Mouse (Mus musculus) kidney, adult 18-20 months (tissue): ENCODE measurements around the gene Krtap9-5.

Source experiments
- DNase-seq: peaks from one replicate; pipeline ENCODE4 v3.0.0; 2021

Krtap9-5 gene

DNA sequence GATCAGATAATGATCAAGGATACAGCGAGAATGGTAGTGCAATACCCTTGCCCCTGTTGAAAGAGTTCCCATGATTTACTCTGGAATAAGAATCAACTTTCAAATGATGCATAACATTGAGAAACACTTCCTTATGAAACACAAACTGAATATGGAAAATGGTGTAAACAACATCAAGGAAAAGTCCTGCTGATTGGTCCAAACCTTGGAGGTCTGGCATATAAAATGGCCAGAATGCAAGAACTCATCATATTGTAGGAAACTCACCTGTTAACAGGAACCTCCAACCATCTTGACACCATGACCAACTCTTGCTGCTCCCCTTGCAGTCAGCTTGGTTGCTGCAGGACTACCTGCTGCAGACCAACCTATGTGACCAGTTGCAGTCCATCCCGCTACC, at the start of gene Krtap9-5:
TSS of gene Krtap9-5 (plus strand) at position 301 of the 400 bp plus-strand sequence.
- no peak for DNase-seq

DNA sequence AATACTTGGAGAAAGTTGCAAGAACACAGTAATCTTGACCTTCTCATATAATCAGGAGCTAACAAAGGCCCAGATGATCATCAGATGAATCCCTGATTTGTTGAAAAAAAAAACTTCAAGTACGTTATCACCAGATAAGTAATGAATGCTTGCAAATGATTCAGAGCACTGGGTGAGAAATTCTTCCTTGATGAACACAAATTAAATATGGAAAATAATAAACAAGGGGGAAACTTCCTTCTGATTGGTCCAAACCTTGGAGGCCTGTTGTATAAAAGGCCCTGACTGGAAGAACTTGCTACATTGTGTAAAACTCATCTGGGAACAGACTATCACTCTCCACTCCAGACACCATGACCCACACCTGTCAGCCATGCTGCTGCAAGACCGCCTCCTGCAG, 40.7 kb upstream of the Krtap9-5 start, which contains the start of gene Krtap31-1:
TSS of gene Krtap31-1 (plus strand) at position 301 of the 400 bp plus-strand sequence.
- DNase-seq: no peak

DNA sequence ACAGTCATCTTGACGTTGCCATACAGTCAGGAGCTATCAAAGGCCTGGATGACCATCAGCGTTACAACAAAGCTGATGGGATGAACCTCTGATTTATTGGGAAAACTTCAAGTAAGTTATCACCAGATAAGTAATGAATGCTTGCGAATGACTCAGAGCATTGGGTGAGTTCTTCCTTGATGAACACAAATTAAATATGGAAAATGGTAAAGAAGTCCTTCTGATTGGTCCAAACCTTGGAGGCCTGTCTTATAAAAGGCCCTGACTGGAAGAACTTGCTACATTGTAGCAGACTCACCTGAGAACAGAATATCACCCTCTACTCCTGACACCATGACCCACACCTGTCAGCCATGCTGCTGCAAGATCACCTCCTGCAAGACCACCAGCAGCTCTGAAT, 33.8 kb upstream of the Krtap9-5 start, which contains the start of gene Gm11565:
TSS of gene Gm11565 (plus strand) at position 301 of the 400 bp plus-strand sequence.
- DNase-seq: no peak

DNA sequence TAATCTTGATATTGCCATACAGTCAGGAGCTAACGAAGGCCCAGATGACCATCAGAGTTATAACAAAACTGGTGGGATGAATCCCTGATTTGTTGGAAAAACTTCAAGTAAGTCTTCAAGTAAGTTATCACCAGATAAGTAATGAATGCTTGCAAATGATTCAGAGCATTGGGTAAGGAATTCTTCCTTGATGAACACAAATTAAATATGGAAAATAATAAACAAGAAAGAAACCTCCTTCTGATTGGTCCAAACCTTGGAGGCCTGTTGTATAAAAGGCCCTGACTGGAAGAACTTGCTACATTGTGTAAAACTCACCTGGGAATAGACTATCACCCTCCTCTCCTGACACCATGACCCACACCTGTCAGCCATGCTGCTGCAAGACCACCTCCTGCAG, 12.3 kb upstream of the Krtap9-5 start, which contains the start of gene Krtap31-2:
TSS of gene Krtap31-2 (plus strand) at position 301 of the 400 bp plus-strand sequence.
- no peak for DNase-seq

DNA sequence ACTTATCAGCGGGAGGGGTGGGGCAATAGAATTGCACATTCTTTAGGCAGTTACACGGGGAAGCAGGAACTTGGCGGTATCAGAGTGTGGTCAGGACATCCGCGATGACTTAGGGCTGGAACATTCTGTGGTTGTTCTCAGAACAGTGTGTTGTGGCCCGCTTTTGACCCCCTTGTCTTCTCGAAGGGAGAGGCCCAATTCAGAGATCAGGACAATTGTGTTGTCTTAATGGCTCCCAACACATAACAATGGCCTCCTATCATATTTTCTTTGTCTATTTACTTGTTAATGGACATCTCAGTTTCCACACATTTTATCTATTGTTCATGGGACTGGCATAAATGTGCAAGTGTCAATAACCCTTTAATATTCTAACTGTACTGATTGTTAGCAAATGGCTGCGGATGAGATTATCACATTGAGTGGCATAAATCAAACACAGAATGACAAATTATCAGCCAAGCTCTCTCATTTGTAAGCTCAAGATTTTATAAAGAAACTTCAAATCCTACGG, 10.5 kb upstream of the Krtap9-5 start:
- no peak for DNase-seq

DNA sequence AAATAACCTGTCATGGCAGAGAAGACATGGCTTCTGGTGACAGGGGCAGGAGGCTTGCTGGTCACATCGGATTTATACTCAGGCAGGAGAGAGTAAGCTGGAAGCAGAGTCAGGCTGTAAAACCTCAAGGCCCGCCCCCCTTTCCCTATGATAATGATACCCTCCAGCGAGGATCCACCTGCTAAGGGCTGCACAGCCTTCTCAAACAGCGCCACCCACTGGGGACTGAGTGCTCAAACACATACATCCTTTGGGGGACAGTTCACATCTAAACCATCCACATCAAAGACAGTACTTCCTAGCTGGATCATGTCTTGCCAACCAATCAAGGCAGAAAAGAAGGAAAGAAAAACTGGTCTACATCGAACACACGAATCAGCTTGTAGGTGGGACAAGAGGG, 15.9 kb downstream of the Krtap9-5 start:
- DNase-seq: no peak

DNA sequence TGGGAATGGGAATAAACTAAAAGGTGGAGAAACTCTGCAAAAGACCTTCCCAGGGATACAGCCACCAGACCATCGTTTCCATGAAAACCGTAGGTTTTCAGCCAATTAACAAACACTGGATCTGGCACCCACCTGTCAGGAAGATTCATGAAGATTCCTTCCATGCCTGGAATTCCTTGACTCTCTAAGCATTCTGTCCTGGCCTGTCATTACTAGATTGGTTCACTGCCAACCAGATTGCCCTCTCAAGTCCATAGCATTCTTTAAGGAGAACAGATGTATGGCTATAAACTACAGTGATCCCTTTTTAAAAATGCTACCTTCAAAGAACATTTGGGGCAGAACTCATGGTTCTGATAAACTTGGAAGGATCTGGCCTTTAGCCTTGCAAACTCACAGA, 17.7 kb downstream of the Krtap9-5 start:
- DNase-seq: no peak

DNA sequence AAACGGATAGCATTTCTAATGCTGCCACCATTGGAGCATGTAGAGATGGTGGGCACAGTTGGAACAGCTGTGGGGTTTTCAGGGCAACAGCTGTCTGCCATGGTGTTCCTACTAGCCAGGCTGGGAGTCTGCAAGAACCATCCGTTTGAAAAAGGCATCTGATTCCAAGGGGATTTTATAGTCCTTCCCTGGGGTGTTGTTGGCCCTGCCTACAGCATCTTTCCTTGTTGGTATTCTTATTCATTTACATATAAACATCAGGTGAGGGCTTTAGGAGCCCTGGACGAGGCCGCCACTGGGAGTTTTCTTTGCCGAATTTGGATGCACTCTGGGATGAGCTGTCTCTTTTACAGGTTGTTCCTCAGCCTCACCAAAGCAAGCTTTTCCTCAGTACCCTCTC, 30.7 kb downstream of the Krtap9-5 start, which contains the start of gene Krtap29-1:
TSS of gene Krtap29-1 (minus strand) at position 101 of the 400 bp plus-strand sequence.
- no peak for DNase-seq

DNA sequence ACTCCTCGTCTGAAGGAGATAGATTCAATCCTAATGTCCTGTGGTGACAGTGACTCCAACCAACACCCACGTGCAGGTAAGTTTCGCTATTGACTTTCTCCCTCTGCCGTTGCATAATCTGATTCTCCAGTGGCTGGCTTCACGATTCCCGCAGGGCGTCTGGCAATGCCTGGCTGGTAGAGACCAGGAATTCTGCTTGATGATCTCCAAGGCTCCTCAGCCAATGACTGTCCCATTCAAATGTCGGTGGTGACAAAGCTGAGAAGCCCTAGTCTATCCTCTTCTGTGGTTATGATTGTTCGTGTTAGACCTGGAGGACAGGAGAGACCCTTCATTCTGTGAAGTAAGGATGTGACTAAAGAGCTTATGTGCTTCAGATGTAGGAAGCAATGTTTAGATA, 34.5 kb downstream of the Krtap9-5 start:
- no peak for DNase-seq

DNA sequence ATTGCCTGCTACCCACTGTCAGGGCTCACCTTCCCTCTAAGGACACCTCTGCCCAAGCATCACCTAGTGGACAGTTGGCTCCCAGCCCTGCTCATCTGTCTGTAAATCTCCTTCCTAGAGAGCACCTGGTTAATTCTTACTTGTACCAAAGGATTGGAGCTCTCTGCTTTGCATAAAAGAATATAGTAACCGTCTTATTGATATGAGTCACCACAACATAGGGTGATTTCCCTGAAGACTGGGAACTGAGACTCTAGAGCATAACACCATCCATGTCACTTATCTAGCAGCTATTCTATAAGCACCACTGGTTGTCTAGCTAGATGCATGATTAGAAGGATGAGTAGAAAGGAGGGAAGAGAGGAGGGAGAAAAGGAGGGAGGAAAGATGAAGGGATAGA, 35.2 kb downstream of the Krtap9-5 start:
- DNase-seq: no peak

DNA sequence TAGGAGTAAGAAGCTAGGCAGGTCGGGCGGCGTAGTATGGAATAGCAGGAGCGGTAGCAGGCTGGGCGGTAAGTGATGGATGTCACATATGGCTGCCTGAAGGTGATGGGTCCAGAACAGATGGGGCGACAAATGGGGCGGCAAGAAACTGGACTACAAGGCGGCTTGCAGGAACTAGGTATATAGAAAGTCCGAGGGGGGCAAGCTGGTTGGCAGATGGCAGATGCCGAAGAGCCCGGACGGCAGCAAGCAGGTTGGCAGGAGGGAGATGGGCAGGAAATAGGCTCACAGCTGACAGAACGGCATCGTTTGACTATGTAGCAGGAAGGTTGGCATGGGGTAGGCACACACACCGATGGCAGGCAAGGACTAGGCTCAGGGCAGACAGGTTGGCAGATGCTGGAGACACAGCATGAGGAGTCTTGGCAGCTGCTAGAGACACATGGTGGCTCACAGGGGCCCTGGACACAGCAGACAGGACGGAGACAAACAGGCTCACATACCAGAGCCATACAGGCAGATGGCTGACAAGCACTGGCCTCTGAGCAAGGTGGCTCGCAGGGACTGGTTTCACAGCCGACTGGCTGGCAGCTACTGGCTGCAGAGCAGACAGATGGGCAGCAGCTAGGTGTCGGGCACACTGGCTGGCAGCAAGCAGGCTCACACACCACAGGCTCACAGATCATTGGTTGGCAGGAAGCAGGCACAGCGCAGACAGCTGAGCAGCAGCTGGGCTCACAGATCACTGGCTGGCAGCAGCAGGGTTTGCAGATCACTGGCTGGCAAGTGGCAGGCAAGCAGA, 37.2 kb downstream of the Krtap9-5 start:
- DNase-seq: no peak

DNA sequence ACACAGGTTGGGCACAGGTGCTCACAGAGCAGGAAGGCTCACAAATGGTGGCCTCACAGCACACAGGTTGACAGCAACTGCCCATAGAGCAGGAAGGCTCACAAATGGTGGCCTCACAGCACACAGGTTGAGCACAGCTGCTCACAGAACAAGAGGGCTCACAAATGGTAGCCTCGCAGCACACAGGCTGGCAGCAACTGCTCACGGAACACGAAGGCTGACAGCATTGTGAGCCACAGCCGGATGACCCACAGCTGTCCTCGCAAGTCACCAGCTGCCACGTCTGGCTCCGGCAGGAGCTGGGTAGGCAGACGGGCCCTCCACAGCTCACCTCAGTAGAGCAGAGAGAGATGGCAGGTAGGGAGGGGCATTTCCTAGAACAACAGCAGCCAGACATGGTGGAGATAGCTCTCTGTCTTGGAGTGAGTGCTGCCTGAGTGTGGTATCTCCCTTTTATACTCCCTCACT, 37.9 kb downstream of the Krtap9-5 start, which contains the start of gene Krtap16-1:
TSS of gene Krtap16-1 (minus strand) at position 418 of the 468 bp plus-strand sequence.
- DNase-seq: no peak

DNA sequence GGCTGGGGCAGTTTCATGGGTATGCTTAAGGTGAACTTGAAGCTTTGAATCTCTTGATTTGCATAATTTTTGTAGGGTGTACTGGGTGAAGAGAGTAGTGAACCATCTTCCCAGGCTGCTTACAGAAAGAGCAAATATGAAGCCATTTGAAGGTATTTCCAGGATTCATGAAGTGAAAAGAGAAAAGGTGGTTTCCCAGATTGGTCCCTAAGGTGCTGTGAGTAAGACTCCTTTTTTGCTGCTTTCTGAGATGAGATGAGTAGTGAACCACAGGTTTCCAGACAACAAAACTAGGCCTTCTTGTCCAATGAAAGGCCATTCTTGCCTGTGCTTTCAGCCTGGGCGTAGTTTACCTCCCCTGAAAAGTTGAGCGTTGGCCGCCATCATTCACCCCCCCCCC, 40.3 kb downstream of the Krtap9-5 start:
- no peak for DNase-seq

DNA sequence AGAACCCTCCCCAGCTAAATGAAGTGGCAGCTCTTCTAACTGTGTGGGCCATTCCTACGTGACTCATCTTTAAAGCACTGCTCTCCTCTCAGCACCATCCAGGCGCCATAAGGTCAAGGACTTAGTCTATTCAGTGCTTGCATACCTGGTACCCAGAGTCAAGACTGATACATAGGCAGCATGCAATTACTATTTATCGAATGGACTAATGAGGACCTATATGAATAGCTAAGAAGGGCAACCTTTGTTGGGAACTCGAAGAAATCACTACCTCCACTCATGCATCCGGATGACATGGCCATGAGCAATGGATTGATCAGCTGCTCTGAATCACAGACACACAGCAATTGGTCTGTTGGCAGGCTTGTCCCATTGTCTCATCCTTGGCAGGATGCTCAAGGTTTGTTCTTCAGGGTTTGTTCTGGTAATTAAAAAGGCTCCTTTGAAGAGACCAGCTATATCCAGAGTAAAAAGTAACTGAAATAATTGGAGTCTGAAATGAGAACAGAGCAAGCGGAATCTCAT, 41.7 kb downstream of the Krtap9-5 start:
- DNase-seq: no peak

DNA sequence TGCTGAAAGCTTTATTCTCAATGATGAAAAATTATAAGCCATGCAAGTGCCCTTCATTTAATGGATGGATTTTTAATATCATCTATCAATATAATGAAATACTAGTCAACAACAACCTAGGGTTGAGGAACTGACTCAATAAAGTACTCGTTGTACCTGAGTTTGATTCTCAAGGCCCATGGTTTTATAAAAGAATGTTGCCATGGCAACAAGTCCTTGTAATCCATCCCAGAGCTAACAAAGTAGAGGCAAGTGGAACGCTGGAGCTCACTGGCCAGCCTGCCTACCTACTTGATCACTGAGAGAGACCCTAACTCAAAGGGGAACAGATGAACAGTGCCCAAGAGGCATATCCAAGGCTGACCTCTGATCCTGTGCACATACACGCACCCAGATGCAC, 42.3 kb downstream of the Krtap9-5 start:
- DNase-seq: no peak

DNA sequence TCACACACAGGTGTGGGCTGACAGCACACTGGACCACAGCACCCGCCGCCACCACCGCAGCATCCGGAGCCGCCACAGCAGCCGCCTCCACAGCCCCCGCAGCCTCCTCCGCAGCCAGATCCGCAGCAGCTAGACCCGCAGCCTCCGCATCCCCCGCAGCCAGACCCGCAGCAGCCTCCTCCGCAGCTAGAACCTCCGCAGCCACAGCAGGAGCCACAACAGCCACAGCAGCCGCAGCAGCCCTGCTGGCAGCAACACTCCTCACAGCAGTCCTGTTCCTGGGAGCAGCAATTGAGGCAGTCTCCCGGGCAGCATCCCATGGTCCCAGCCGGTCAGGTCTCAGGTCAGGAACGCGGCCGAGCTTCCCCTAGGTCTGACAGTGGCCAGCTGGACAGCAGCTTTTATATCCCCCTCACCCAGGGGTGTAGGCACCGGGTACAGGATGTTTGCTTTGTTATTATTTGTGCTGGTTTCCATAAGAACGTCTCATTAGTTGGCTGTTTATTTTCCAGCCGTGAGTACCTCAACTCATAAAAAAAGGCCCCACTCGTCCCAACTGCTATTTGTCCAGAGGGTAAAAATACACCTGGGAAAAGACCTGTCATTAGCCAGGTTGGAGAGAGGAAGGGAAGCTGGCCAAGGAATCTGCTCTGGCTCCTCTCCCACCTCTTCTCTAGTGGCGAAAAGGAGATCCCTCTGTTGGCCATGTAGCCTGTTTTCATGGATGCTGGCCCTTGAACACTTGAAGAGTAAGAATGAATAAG, 45.5 kb downstream of the Krtap9-5 start, which contains the start of gene Krtap17-1:
TSS of gene Krtap17-1 (minus strand) at position 375 of the 764 bp plus-strand sequence.
- DNase-seq: no peak

DNA sequence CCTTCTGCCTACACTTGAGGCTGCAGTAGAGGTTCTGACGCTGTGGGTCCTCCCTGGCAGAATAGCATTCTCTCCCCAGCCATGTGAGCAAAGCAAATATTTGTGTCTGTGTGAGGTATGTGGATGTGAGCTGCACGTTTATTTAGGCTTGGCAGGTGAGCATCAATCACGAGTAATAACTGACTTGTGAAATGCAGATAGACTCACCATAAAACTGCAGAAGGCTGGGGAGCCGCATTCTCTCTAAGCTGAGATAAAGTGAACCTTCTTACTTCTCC, 46.0 kb downstream of the Krtap9-5 start:
- DNase-seq: no peak

DNA sequence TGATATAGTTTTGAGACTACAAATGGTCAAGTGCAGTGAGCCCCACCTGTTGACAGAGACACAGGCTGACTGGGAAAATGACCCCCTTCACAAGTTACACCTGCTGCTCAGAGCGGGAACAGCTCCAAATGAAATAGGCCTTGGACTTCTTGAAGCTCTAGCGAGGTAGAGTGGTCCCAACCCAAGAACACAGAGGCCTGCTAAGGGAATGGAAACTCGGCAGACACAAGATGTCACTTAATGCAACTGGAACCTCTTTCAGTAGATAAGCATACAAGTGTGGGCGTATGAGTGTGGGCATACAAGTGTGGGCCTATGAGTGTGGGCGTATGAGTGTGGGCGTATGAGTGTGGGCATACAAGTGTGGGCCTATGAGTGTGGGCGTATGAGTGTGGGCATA, 50.8 kb downstream of the Krtap9-5 start:
- no peak for DNase-seq
